Mouse (Mus musculus) embryo, embryonic 11.5 days (tissue): Measurements from ENCODE around the gene Vmn2r35.
"Not testable (repeated sequence)": the region's sequence is repeated elsewhere in the genome, so short reads cannot be mapped to it uniquely, and the experiment has no call there.

Experiments
- DNase-seq: peaks from one replicate; pipeline ENCODE4 v3.0.0-alpha.2; 2012; ENCODE audit warnings: low read depth, low spot score

Gene Vmn2r35

DNA sequence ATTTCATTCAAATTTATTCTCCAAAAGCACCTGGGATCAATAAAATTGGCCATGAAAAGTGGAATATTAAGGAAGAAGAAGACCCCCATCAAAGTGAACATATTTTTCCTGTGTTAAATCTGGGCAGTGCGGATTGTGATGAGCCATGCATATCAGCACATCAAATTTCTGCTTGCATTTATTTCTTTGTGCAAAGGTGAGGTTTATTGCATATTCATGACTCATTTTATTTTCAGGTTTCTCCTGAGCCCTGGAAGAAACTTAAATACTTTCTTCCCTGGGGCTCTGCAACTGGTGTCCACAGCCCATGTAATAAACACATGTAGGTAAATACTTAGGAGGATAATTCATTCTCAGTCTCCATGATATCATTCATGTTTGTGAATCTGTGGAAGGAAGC, at the start of gene Vmn2r35:
Gene Vmn2r35, minus strand, starts transcription at position 101 of the 400 bp plus-strand sequence.
- not testable (repeated sequence) for DNase-seq

DNA sequence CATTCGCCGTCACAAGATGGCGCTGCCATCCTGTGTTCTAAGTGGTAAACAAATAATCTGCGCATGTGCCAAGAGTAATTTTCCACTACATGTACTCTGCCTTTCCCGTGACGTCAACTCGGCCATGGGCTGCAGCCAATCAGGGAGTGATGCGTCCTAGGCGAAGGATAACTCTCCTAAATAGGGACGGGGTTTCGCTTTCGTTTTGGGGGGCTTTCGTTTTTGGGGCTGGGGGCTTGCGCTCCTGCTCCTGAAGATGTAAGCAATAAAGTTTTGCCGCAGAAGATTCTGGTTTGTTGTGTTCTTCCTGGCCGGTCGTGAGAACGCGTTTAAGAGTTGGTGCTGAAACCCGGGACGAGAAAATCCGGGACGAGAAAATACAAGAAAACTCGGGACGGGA, 25.5 kb downstream of the Vmn2r35 start:
- not testable (repeated sequence) for DNase-seq
